Mouse (Mus musculus): ENCODE measurements around the gene Slc6a21.

Gene Slc6a21

GRCm38 (mm10) chr7:45315182-45315701 lies 37.9 kb downstream of the Slc6a21 start:
- in situ Hi-C loops (cut with MboI): no loop called here

GRCm38 (mm10) chr7:45316536-45316935 lies 39.2 kb downstream of the Slc6a21 start:
- in situ Hi-C loops (cut with MboI): no loop called here

- in situ Hi-C loops (cut with MboI): no loop called here
Measured at GRCm38 (mm10) chr7:45322245-45322644, 44.9 kb downstream of the Slc6a21 start.

GRCm38 (mm10) chr7:45323069-45323468 lies 45.8 kb downstream of the Slc6a21 start:
- in situ Hi-C loops (cut with MboI): no loop called here

GRCm38 (mm10) chr7:45325800-45326199 lies 48.5 kb downstream of the Slc6a21 start:
- in situ Hi-C loops (cut with MboI): no loop called here

GRCm38 (mm10) chr7:45328841-45329475 lies 51.6 kb downstream of the Slc6a21 start:
- in situ Hi-C loops (cut with MboI): no loop called here

GRCm38 (mm10) chr7:45331502-45331901 lies 54.2 kb downstream of the Slc6a21 start:
- in situ Hi-C loops (cut with MboI): no loop called here

GRCm38 (mm10) chr7:45332685-45333425 lies 55.5 kb downstream of the Slc6a21 start:
- in situ Hi-C loops (cut with MboI): no loop called here

- in situ Hi-C loops (cut with MboI): no loop called here
Measured at GRCm38 (mm10) chr7:45333431-45333982, 56.2 kb downstream of the Slc6a21 start, which contains the start of gene Trpm4. Gene Trpm4 (minus strand): TSS chr7:45333780.

- in situ Hi-C loops (cut with MboI): no loop called here
Measured at GRCm38 (mm10) chr7:45334605-45335004, 57.3 kb downstream of the Slc6a21 start.

GRCm38 (mm10) chr7:45335056-45335455 lies 57.7 kb downstream of the Slc6a21 start, which contains the start of gene Hrc:
Gene Hrc (plus strand): TSS chr7:45335290.
- in situ Hi-C loops (cut with MboI): no loop called here

- in situ Hi-C loops (cut with MboI): no loop called here
Measured at GRCm38 (mm10) chr7:45336319-45336718, 59.0 kb downstream of the Slc6a21 start.

- in situ Hi-C loops (cut with MboI): no loop called here
Measured at GRCm38 (mm10) chr7:45337469-45337868, 60.2 kb downstream of the Slc6a21 start.

GRCm38 (mm10) chr7:45338161-45338911 lies 61.0 kb downstream of the Slc6a21 start:
- in situ Hi-C loops (cut with MboI): no loop called here
